Mouse (Mus musculus): ENCODE measurements around the gene Lin7a.

Lin7a gene

GRCm38 (mm10) chr10:107405347-107405746 is 133.9 kb downstream of the Lin7a start:
- no peak for DNase-seq (ENCODE audit: inconsistent age in 2 of 2, low spot score in 1 of 2)

- no peak for DNase-seq (ENCODE audit: inconsistent age in 2 of 2, low spot score in 1 of 2)
Measured at GRCm38 (mm10) chr10:107418306-107418705, 146.8 kb downstream of the Lin7a start.

- DNase-seq (ENCODE audit: inconsistent age in 2 of 2, low spot score in 1 of 2) = no peak
Measured at GRCm38 (mm10) chr10:107436967-107437366, 165.5 kb downstream of the Lin7a start.

GRCm38 (mm10) chr10:107442781-107443180 is 171.3 kb downstream of the Lin7a start:
- peak in 1 of 2 experiments; percentile 61 for DNase-seq (ENCODE audit: inconsistent age in 2 of 2, low spot score in 1 of 2)

- DNase-seq (ENCODE audit: inconsistent age in 2 of 2, low spot score in 1 of 2) = no peak
Measured at GRCm38 (mm10) chr10:107449496-107450330, 178.2 kb downstream of the Lin7a start.

- DNase-seq (ENCODE audit: inconsistent age in 2 of 2, low spot score in 1 of 2) = no peak
Measured at GRCm38 (mm10) chr10:107467819-107468218, 196.3 kb downstream of the Lin7a start.
